Mouse (Mus musculus) adrenal gland, postnatal 25 days (tissue): ENCODE measurements around the gene Gm13290. TPM values are rescaled to one million over a fixed set of nuclear protein-coding genes. Genes with fewer than 3 reads are reported as not detected.
"Not testable (repeated sequence)": the region's sequence is repeated elsewhere in the genome, so short reads cannot be mapped to it uniquely, and the experiment has no call there.

Source experiments
- DNase-seq: peaks from one replicate; pipeline ENCODE4 v3.0.0; 2021; ENCODE audit warnings: mixed read lengths
- total RNA-seq: library from RNA; stranded (reverse); gene quantifications from 2 replicates; pipeline ENCODE4 v1.2.3, GENCODE M21; 2021

Gene Gm13290
- total RNA-seq, 1 experiment from 2014 or later: not detected

GRCm38 (mm10) chr4:88781831-88782230 lies 8.2 kb downstream of the Gm13290 start, which contains the start of gene Ifnz:
Gene Ifnz, plus strand, starts transcription at chr4:88782131.
- not testable (repeated sequence) for DNase-seq

DNA sequence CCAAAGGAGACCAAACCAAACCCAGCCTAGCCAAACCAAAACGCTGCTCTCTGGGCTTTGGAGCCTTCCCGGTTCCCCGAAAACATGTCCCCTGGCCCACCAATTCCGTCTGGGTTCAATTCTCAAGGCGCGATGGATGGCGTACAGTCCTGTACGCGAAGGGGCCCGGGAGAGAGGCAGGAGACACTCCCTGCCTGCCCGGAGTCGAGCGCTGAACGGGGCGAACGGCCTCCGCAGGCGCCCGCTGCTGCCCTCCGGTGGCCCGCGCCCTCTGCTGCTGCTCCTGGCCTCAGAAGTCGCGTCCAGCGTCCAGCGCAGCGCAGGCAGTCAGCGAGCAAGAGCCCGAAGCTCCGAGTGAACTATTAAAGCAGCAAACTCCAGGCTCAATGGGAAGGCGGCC lies 8.7 kb downstream of the Gm13290 start:
- DNase-seq: peak; percentile 22

- not testable (repeated sequence) for DNase-seq
Observed at GRCm38 (mm10) chr4:88785409-88785808, 11.8 kb downstream of the Gm13290 start, which contains the start of gene Gm13276. Gene Gm13276, plus strand, starts transcription at chr4:88785709.

DNA sequence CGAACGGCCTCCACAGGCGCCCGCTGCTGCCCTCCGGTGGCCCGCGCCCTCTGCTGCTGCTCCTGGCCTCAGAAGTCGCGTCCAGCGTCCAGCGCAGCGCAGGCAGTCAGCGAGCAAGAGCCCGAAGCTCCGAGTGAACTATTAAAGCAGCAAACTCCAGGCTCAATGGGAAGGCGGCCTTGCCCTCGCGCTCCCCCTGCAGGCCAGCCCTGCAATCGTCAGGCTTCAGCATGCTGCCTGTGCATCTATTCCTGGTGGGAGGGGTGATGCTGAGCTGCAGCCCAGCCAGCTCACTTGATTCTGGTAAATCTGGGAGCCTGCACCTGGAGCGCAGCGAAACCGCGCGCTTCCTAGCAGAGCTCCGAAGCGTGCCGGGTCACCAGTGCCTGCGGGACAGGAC lies 14.8 kb downstream of the Gm13290 start, which contains the start of gene Gm13277:
Gene Gm13277, plus strand, starts transcription at position 231 of the 400 bp plus-strand sequence.
- peak; percentile 60 for DNase-seq

GRCm38 (mm10) chr4:88791250-88791649 lies 17.6 kb downstream of the Gm13290 start, which contains the start of gene Gm13278:
Gene Gm13278, plus strand, starts transcription at chr4:88791550.
- DNase-seq: not testable (repeated sequence)

GRCm38 (mm10) chr4:88793936-88794675 lies 20.5 kb downstream of the Gm13290 start, which contains the start of gene Gm13275:
Gene Gm13275, plus strand, starts transcription at chr4:88794487.
- DNase-seq: peak; percentile 17

DNA sequence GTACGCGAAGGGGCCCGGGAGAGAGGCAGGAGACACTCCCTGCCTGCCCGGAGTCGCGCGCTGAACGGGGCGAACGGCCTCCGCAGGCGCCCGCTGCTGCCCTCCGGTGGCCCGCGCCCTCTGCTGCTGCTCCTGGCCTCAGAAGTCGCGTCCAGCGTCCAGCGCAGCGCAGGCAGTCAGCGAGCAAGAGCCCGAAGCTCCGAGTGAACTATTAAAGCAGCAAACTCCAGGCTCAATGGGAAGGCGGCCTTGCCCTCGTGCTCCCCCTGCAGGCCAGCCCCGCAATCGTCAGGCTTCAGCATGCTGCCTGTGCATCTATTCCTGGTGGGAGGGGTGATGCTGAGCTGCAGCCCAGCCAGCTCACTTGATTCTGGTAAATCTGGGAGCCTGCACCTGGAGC lies 23.5 kb downstream of the Gm13290 start, which contains the start of gene Gm13279:
Gene Gm13279, plus strand, starts transcription at position 301 of the 400 bp plus-strand sequence.
- DNase-seq: not testable (repeated sequence)

GRCm38 (mm10) chr4:88799365-88799764 lies 25.7 kb downstream of the Gm13290 start, which contains the start of gene Gm13285:
Gene Gm13285, plus strand, starts transcription at chr4:88799665.
- not testable (repeated sequence) for DNase-seq

DNA sequence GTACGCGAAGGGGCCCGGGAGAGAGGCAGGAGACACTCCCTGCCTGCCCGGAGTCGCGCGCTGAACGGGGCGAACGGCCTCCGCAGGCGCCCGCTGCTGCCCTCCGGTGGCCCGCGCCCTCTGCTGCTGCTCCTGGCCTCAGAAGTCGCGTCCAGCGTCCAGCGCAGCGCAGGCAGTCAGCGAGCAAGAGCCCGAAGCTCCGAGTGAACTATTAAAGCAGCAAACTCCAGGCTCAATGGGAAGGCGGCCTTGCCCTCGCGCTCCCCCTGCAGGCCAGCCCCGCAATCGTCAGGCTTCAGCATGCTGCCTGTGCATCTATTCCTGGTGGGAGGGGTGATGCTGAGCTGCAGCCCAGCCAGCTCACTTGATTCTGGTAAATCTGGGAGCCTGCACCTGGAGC lies 29.3 kb downstream of the Gm13290 start, which contains the start of gene Gm13287:
Gene Gm13287, plus strand, starts transcription at position 301 of the 400 bp plus-strand sequence.
- DNase-seq: not testable (repeated sequence)

DNA sequence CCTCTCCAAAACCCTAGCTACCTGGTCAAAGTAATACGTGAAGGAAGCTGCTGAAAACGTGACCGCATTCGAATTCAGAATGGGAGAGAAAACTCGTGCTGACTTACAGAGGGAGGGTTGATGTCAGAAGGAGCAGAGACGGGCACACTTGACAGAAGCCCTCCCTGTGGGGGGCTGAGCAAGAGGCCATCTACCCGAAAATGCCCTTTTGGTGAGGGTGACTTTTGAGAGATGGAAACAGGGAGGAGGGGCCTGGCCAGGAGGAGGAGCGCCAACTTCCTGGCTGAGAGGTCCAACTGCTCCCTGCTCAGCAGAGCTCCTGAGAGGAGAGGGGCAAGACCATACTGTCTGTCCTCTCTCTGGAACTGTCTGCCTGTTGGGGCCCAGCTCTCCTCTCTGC lies 31.6 kb downstream of the Gm13290 start, which contains the start of gene Gm13288:
Gene Gm13288, plus strand, starts transcription at position 301 of the 400 bp plus-strand sequence.
- DNase-seq: not testable (repeated sequence)

DNA sequence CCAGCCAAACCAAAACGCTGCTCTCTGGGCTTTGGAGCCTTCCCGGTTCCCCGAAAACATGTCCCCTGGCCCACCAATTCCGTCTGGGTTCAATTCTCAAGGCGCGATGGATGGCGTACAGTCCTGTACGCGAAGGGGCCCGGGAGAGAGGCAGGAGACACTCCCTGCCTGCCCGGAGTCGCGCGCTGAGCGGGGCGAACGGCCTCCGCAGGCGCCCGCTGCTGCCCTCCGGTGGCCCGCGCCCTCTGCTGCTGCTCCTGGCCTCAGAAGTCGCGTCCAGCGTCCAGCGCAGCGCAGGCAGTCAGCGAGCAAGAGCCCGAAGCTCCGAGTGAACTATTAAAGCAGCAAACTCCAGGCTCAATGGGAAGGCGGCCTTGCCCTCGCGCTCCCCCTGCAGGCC lies 32.1 kb downstream of the Gm13290 start:
- peak; percentile 26 for DNase-seq

DNA sequence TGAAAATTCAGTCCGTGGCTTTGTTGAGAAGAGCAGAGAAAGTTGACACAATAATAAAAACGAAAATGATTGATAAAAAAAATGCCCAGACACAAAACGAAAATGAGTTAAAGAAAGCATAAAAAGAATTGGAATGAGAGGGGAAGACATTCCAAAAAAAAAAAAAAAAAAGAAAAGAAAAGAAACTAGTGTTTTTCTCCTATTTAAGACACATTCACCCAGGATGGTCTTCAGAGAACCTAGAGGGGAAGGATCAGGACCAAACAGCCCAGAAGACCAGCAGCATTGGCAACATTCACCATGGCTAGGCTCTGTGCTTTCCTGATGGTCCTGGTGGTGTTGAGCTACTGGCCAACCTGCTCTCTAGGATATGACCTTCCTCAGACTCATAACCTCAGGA lies 42.3 kb downstream of the Gm13290 start, which contains the start of gene Ifna7:
Gene Ifna7, plus strand, starts transcription at position 301 of the 400 bp plus-strand sequence.
- DNase-seq: no peak

GRCm38 (mm10) chr4:88819659-88820058 lies 46.0 kb downstream of the Gm13290 start, which contains the start of gene Ifna11:
Gene Ifna11, plus strand, starts transcription at chr4:88819959.
- no peak for DNase-seq

- no peak for DNase-seq
Observed at GRCm38 (mm10) chr4:88822995-88823394, 49.4 kb downstream of the Gm13290 start.

Other genes with a start within 250 kb of the Gm13290 start
- gene Ifna15, start 215.6 kb upstream of the Gm13290 start, total RNA-seq: not detected in 2 replicates
- not detected in 2 replicates for gene Ifna14, start 202.0 kb upstream of the Gm13290 start, total RNA-seq
- not detected in 2 replicates for gene Ifna9, start 181.4 kb upstream of the Gm13290 start, total RNA-seq
- gene Ifna12, start 170.5 kb upstream of the Gm13290 start, total RNA-seq: not detected in 2 replicates
- gene C87499, start 139.4 kb upstream of the Gm13290 start, total RNA-seq: not detected in 2 replicates
- gene Ifna13, start 129.4 kb upstream of the Gm13290 start, total RNA-seq: not detected in 2 replicates
- gene Ifna16, start 96.9 kb upstream of the Gm13290 start, total RNA-seq: not detected in 2 replicates
- not detected in 2 replicates for gene Ifna2, start 89.9 kb upstream of the Gm13290 start, total RNA-seq
- not detected in 2 replicates for gene Ifnab, start 82.5 kb upstream of the Gm13290 start, total RNA-seq
- gene Gm26566, start 52.0 kb upstream of the Gm13290 start, total RNA-seq: 0.73 and 0.95 TPM in 2 replicates
- gene Klhl9, start 51.4 kb upstream of the Gm13290 start, total RNA-seq: 83.9 and 94.1 TPM in 2 replicates
- gene Gm13271, start 19.0 kb upstream of the Gm13290 start, total RNA-seq: not detected in 2 replicates
- not detected in 2 replicates for gene Gm13283, start 13.7 kb upstream of the Gm13290 start, total RNA-seq
- gene Gm13289, start 3.1 kb downstream of the Gm13290 start, total RNA-seq: not detected in 2 replicates
- gene Gm13272, start 6.0 kb downstream of the Gm13290 start, total RNA-seq: not detected in 2 replicates
- not detected in 2 replicates for gene Ifnz, start 8.3 kb downstream of the Gm13290 start, total RNA-seq
- not detected in 2 replicates for gene Gm13276, start 11.9 kb downstream of the Gm13290 start, total RNA-seq
- gene Gm13277, start 14.8 kb downstream of the Gm13290 start, total RNA-seq: not detected in 2 replicates
- not detected in 2 replicates for gene Gm13278, start 17.7 kb downstream of the Gm13290 start, total RNA-seq
- not detected in 2 replicates for gene Gm13275, start 20.7 kb downstream of the Gm13290 start, total RNA-seq
- not detected in 2 replicates for gene Gm13279, start 23.6 kb downstream of the Gm13290 start, total RNA-seq
- gene Gm13285, start 25.8 kb downstream of the Gm13290 start, total RNA-seq: 0.36 TPM in 1 of 2 replicates, not detected in the other
- not detected in 2 replicates for gene Gm13287, start 29.4 kb downstream of the Gm13290 start, total RNA-seq
- not detected in 2 replicates for gene Gm13288, start 31.7 kb downstream of the Gm13290 start, total RNA-seq
- not detected in 2 replicates for gene Ifna7, start 42.4 kb downstream of the Gm13290 start, total RNA-seq
- not detected in 2 replicates for gene Ifna11, start 46.1 kb downstream of the Gm13290 start, total RNA-seq
- not detected in 2 replicates for gene Ifna6, start 53.6 kb downstream of the Gm13290 start, total RNA-seq
- gene Ifna5, start 61.7 kb downstream of the Gm13290 start, total RNA-seq: not detected in 2 replicates
- not detected in 2 replicates for gene Ifna4, start 68.0 kb downstream of the Gm13290 start, total RNA-seq
- not detected in 2 replicates for gene Ifna1, start 76.3 kb downstream of the Gm13290 start, total RNA-seq
- gene Ifne, start 106.4 kb downstream of the Gm13290 start, total RNA-seq: not detected in 2 replicates